Mouse (Mus musculus) megakaryocyte, embryonic 14.5 days (primary cell): ENCODE results near the gene Abracl. TPM values are rescaled to one million over a fixed set of nuclear protein-coding genes. Genes with fewer than 3 reads are reported as not detected.
A peak's percentile ranks its signal among the peaks of the same experiment; 100 is the strongest.

Source experiments
- H3K27me3 ChIP-seq: replicated peaks from 2 replicates; pipeline ENCODE3; 2012; ENCODE audit warnings: inconsistent platforms
- H3K36me3 ChIP-seq: replicated peaks from 2 replicates; pipeline ENCODE3; 2012; ENCODE audit warnings: low read length, inconsistent platforms, mixed read lengths
- H3K4me1 ChIP-seq: 2 replicates; pipeline ENCODE4 v1.6.1; 2012; ENCODE audit warnings: inconsistent platforms
- H3K4me3 ChIP-seq: replicated peaks from 2 replicates; pipeline ENCODE3; 2012; ENCODE audit warnings: moderate library complexity, mild to moderate bottlenecking, inconsistent platforms
- H3K9me3 ChIP-seq: 2 replicates; pipeline ENCODE4 v1.6.1; 2012; ENCODE audit warnings: inconsistent platforms
- FLI1 ChIP-seq: IDR thresholded peaks from 2 replicates; pipeline ENCODE4 v1.6.1; 2012; ENCODE audit warnings: low read length, inconsistent platforms, mixed read lengths
- GATA1 ChIP-seq: IDR thresholded peaks from 3 replicates; pipeline ENCODE4 v1.6.1; 2012; ENCODE audit warnings: mixed read lengths, low read length, inconsistent platforms, borderline replicate concordance
- polyA plus RNA-seq: library from polyadenylated mRNA; stranded (reverse); fragments of >175 nt; gene quantifications from 2 replicates; pipeline ENCODE4 v1.2.3, GENCODE M21; 2012; ENCODE audit warnings: low replicate concordance; ENCODE audit not compliant: insufficient read depth

Gene Abracl
- polyA plus RNA-seq, 1 experiment: 127 TPM

DNA sequence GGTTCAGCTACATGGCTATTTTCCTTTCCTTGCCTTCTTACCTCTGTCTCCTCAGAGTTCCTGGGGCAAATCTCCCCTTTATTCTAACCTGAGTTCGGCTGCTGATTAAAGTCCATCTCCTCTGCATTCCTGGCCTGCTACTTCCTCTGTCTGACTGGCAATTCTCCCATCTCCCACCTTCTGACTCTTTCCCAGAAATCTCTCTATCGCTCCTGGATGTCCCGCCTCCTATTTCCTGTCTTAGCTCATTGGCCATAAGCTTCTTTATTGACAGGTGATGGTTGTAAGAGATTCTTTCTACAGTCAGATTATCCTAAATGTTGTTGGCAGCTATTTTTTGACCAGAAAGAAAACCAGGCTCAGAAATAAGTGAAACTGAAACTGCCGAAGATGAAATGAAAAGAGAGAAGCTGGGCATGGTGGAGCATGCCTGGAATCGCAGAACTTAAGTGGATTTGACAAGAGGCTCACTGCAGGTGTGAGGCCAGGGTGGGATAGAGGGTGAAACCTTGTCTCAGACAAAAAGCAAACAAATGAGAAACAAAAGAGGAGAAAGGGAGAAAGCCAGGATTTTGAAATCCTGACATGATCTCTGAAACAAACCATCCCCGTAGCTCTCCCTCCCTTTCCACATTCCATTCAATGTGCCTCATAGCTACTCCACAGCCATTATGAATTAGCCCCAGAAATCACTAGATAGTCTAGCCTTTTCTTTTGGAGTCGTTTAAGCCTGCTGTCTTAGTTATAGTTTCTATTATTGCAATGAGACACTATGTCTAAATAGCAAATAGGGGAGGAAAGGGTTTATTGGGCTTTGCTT lies 17.7 kb downstream of the Abracl start:
- Histone ChIP-seq H3K27me3 (no peaks in the 10 kb centered on the region), H3K9me3 (no peaks in the 10 kb centered on the region), H3K4me1 (peaks cover 28% of the 10 kb centered on the region), H3K36me3 (peaks cover 20% of the 10 kb centered on the region), H3K4me3 (peak overlapping the region; percentile 10)
- TF ChIP-seq FLI1 (no peak), GATA1 (no peak)

- peaks cover 27% of the 10 kb centered on the region for H3K4me1 ChIP-seq
- H3K9me3 ChIP-seq: no peaks in the 10 kb centered on the region
- TF ChIP-seq FLI1 (no peak), GATA1 (no peak)
- H3K27me3 ChIP-seq: no peaks in the 10 kb centered on the region
- H3K36me3 ChIP-seq: peaks cover 8% of the 10 kb centered on the region
- H3K4me3 ChIP-seq: no peak overlapping the region
Observed at GRCm38 (mm10) chr10:18003966-18004637, 19.0 kb downstream of the Abracl start.

DNA sequence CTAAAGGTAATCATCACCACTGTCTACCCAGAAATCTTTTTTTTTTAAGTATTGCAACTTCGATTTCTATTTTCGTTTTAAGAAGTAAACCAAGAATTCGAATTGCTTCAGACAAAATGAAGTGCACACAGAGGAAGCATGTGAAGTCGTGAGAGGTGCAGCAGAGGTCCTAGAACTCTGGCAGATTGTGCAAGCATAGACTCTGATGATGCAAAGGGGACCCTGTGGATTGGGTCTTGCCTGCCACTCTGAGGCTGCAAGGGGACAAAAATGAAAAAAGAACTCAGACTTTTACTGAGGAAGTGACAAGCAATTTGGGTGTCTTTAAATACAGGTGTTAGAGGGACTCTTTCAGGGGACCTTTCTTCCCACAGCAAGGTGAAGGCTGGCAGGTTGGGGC lies 32.5 kb downstream of the Abracl start:
- Histone ChIP-seq H3K9me3 (0 out of 2 replicates have a peak, but pooled peaks cover 6% of the 10 kb centered on the region), H3K36me3 (no peaks in the 10 kb centered on the region), H3K27me3 (no peaks in the 10 kb centered on the region), H3K4me1 (0 out of 2 replicates have a peak, but pooled peaks cover 3% of the 10 kb centered on the region), H3K4me3 (no peak overlapping the region)
- no peak for TF ChIP-seq FLI1
- TF ChIP-seq GATA1: no peak

- no peak for TF ChIP-seq FLI1
- no peak for TF ChIP-seq GATA1
- no peaks in the 10 kb centered on the region for H3K36me3 ChIP-seq
- 0 out of 2 replicates have a peak, but pooled peaks cover 6% of the 10 kb centered on the region for H3K9me3 ChIP-seq
- H3K4me1 ChIP-seq: 0 out of 2 replicates have a peak, but pooled peaks cover 3% of the 10 kb centered on the region
- H3K4me3 ChIP-seq: peak overlapping the region; percentile 78
- H3K27me3 ChIP-seq: no peaks in the 10 kb centered on the region
Observed at GRCm38 (mm10) chr10:17989136-17989535, 34.0 kb downstream of the Abracl start.

GRCm38 (mm10) chr10:17987823-17988423 lies 35.2 kb downstream of the Abracl start:
- 0 out of 2 replicates have a peak, but pooled peaks cover 3% of the 10 kb centered on the region for H3K4me1 ChIP-seq
- H3K9me3 ChIP-seq: 0 out of 2 replicates have a peak, but pooled peaks cover 6% of the 10 kb centered on the region
- no peaks in the 10 kb centered on the region for H3K36me3 ChIP-seq
- no peak overlapping the region for H3K4me3 ChIP-seq
- no peaks in the 10 kb centered on the region for H3K27me3 ChIP-seq
- TF ChIP-seq GATA1 (no peak), FLI1 (no peak)

GRCm38 (mm10) chr10:17983313-17983712 lies 39.8 kb downstream of the Abracl start:
- no peaks in the 10 kb centered on the region for H3K9me3 ChIP-seq
- no peaks in the 10 kb centered on the region for H3K36me3 ChIP-seq
- H3K27me3 ChIP-seq: no peaks in the 10 kb centered on the region
- H3K4me3 ChIP-seq: no peak overlapping the region
- H3K4me1 ChIP-seq: 0 out of 2 replicates have a peak, but pooled peaks cover 3% of the 10 kb centered on the region
- TF ChIP-seq GATA1 (no peak), FLI1 (no peak)

- Histone ChIP-seq H3K27me3 (no peaks in the 10 kb centered on the region), H3K4me3 (no peak overlapping the region), H3K4me1 (peaks cover 12% of the 10 kb centered on the region), H3K36me3 (peaks cover 3% of the 10 kb centered on the region), H3K9me3 (peaks cover 7% of the 10 kb centered on the region; the same call in 1 of the 2 replicates)
- TF ChIP-seq GATA1 (no peak), FLI1 (no peak)
Observed at GRCm38 (mm10) chr10:17966090-17966489, 57.0 kb downstream of the Abracl start.

Other genes with a start within 250 kb of the Abracl start
- 0.20 TPM in 1 of 2 replicates, not detected in the other for gene Txlnb, start 227.1 kb downstream of the Abracl start, polyA plus RNA-seq
- 2.2 and 4.0 TPM in 2 replicates for gene Heca, start 75.2 kb downstream of the Abracl start, polyA plus RNA-seq
- 11.3 and 16.0 TPM in 2 replicates for gene Reps1, start 32.6 kb upstream of the Abracl start, polyA plus RNA-seq
- gene Ect2l, start 187.6 kb upstream of the Abracl start, polyA plus RNA-seq: not detected in 2 replicates
- 1.2 TPM in 1 of 2 replicates, not detected in the other for gene Ccdc28a, start 211.7 kb upstream of the Abracl start, polyA plus RNA-seq